Mouse (Mus musculus): ENCODE measurements around the gene Pfdn2. TPM values are rescaled to one million over a fixed set of nuclear protein-coding genes. Genes with fewer than 3 reads are reported as not detected.

Gene Pfdn2
- total RNA-seq, 2 experiments from 2014 or later = 27.3 to 38.4 TPM

DNA sequence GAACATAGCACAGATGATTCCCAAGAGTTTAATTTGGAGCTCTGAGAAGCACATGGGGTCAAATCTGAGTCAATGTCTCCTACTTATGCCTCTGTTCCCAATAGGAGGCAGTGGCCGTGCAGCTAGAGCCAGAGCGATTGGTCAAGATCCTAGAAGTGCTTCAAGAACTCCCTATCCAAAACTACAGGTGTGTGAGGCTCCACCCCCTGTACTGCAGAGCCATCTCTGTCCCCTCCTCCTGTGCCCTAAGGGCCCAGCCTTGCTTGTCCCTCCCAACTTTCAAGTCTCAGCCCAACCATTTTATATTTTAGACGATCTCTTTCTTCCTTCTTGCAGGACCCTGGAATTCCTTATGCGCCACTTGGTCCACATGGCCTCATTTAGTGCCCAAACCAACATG is 56.4 kb downstream of the Pfdn2 start:
- ATAC-seq (ENCODE audit: poor library complexity, severe bottlenecking) = no peak

DNA sequence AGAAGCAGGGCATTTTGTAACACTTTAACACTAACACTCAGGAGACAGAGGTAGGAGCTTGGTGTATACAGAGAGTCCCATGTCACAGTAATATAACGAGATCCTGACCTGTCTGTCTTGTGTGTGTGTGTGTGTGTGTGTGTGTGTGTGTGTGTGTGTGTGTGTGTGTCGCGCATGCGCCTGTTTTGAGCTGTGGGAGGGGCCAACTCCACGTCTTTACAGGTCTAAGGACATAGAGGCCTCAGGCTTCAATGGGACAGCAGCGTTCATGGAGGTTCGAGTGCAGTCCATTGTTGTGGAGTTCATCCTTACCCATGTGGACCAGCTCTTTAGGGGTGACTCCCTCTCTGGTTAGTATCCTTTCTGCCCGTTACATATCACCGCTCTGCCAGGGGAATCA is 57.5 kb downstream of the Pfdn2 start:
- no peak for ATAC-seq (ENCODE audit: poor library complexity, severe bottlenecking)

DNA sequence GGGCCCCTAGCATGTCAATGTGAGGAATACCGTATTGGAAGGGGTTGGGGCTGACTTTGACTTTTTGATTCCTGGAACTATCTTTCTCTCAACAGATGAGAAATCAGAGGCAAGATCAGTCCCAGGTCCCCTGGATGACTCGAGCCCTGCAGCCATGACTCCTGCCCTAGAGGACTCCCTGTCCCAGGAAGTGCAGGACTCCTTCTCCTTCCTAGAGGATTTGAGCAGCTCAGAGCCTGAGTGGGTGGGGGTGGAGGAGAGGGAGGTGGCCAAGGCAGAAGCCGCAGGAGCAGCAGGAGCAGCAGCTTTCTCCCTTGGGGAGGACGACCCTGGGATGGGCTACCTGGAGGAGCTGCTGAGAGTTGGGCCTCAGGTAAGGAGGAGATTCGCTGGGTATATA is 61.8 kb downstream of the Pfdn2 start:
- no peak for ATAC-seq (ENCODE audit: poor library complexity, severe bottlenecking)

Other genes with a start within 250 kb of the Pfdn2 start
- gene Cfap126, start 231.8 kb upstream of the Pfdn2 start, total RNA-seq (2015) = 0.91 and 1.0 TPM in 2 replicates
- 0.59 TPM in 1 of 2 replicates, not detected in the other for gene Cfap126, start 231.8 kb upstream of the Pfdn2 start, total RNA-seq (2017)
- 102 and 130 TPM in 2 replicates for gene Sdhc, start 195.1 kb upstream of the Pfdn2 start, total RNA-seq (2015)
- gene Sdhc, start 195.1 kb upstream of the Pfdn2 start, total RNA-seq (2017) = 34.5 and 43.0 TPM in 2 replicates
- gene Mpz, start 195.0 kb upstream of the Pfdn2 start, total RNA-seq (2015) = not detected in 2 replicates
- gene Mpz, start 195.0 kb upstream of the Pfdn2 start, total RNA-seq (2017) = not detected in 2 replicates
- gene Pcp4l1, start 149.4 kb upstream of the Pfdn2 start, total RNA-seq (2015) = 1.2 and 1.4 TPM in 2 replicates
- gene Pcp4l1, start 149.4 kb upstream of the Pfdn2 start, total RNA-seq (2017) = 0.44 and 0.73 TPM in 2 replicates
- not detected in 2 replicates for gene Nr1i3, start 131.7 kb upstream of the Pfdn2 start, total RNA-seq (2015)
- gene Nr1i3, start 131.7 kb upstream of the Pfdn2 start, total RNA-seq (2017) = 0.04 TPM in 2 replicates
- 7.3 and 8.2 TPM in 2 replicates for gene Tomm40l, start 123.2 kb upstream of the Pfdn2 start, total RNA-seq (2015)
- 8.5 and 14.4 TPM in 2 replicates for gene Tomm40l, start 123.2 kb upstream of the Pfdn2 start, total RNA-seq (2017)
- 0.87 TPM in 1 of 2 replicates, not detected in the other for gene Apoa2, start 120.6 kb upstream of the Pfdn2 start, total RNA-seq (2015)
- not detected in 2 replicates for gene Apoa2, start 120.6 kb upstream of the Pfdn2 start, total RNA-seq (2017)
- gene Fcer1g, start 111.3 kb upstream of the Pfdn2 start, total RNA-seq (2015) = 2,036 and 2,044 TPM in 2 replicates
- 995 and 1,060 TPM in 2 replicates for gene Fcer1g, start 111.3 kb upstream of the Pfdn2 start, total RNA-seq (2017)
- not detected in 2 replicates for gene Adamts4, start 95.2 kb upstream of the Pfdn2 start, total RNA-seq (2015)
- gene Adamts4, start 95.2 kb upstream of the Pfdn2 start, total RNA-seq (2017) = 0.12 TPM in 1 of 2 replicates, not detected in the other
- 235 and 245 TPM in 2 replicates for gene Ndufs2, start 94.3 kb upstream of the Pfdn2 start, total RNA-seq (2015)
- 276 and 306 TPM in 2 replicates for gene Ndufs2, start 94.3 kb upstream of the Pfdn2 start, total RNA-seq (2017)
- gene B4galt3, start 75.3 kb upstream of the Pfdn2 start, total RNA-seq (2015) = 17.8 and 20.4 TPM in 2 replicates
- 28.5 and 33.5 TPM in 2 replicates for gene B4galt3, start 75.3 kb upstream of the Pfdn2 start, total RNA-seq (2017)
- gene Ppox, start 64.5 kb upstream of the Pfdn2 start, total RNA-seq (2015) = 26.5 and 27.4 TPM in 2 replicates
- 14.5 and 18.0 TPM in 2 replicates for gene Ppox, start 64.5 kb upstream of the Pfdn2 start, total RNA-seq (2017)
- 41.1 and 41.9 TPM in 2 replicates for gene Usp21, start 57.7 kb upstream of the Pfdn2 start, total RNA-seq (2015)
- gene Usp21, start 57.7 kb upstream of the Pfdn2 start, total RNA-seq (2017) = 20.2 and 28.9 TPM in 2 replicates
- gene Ufc1, start 50.6 kb upstream of the Pfdn2 start, total RNA-seq (2015) = 95.3 and 105 TPM in 2 replicates
- 54.6 and 78.6 TPM in 2 replicates for gene Ufc1, start 50.6 kb upstream of the Pfdn2 start, total RNA-seq (2017)
- 22.4 and 23.6 TPM in 2 replicates for gene Dedd, start 16.5 kb upstream of the Pfdn2 start, total RNA-seq (2015)
- 12.1 and 13.1 TPM in 2 replicates for gene Dedd, start 16.5 kb upstream of the Pfdn2 start, total RNA-seq (2017)
- gene Nit1, start within 50 bp of the Pfdn2 start, total RNA-seq (2015) = 6.5 and 9.7 TPM in 2 replicates
- gene Nit1, start within 50 bp of the Pfdn2 start, total RNA-seq (2017) = 37.1 and 39.2 TPM in 2 replicates
- 0.09 TPM in 1 of 2 replicates, not detected in the other for gene Klhdc9, start 15.1 kb downstream of the Pfdn2 start, total RNA-seq (2015)
- 0.16 and 0.59 TPM in 2 replicates for gene Klhdc9, start 15.1 kb downstream of the Pfdn2 start, total RNA-seq (2017)
- 0.66 and 1.2 TPM in 2 replicates for gene Nectin4, start 24.4 kb downstream of the Pfdn2 start, total RNA-seq (2015)
- 1.3 and 2.1 TPM in 2 replicates for gene Nectin4, start 24.4 kb downstream of the Pfdn2 start, total RNA-seq (2017)
- gene Arhgap30, start 43.3 kb downstream of the Pfdn2 start, total RNA-seq (2015) = 95.6 and 105 TPM in 2 replicates
- 231 and 235 TPM in 2 replicates for gene Arhgap30, start 43.3 kb downstream of the Pfdn2 start, total RNA-seq (2017)
- 23.0 and 27.0 TPM in 2 replicates for gene Usf1, start 65.6 kb downstream of the Pfdn2 start, total RNA-seq (2015)
- 76.7 and 80.1 TPM in 2 replicates for gene Usf1, start 65.6 kb downstream of the Pfdn2 start, total RNA-seq (2017)
- gene Tstd1, start 73.2 kb downstream of the Pfdn2 start, total RNA-seq (2015) = 3.8 and 4.1 TPM in 2 replicates
- 0.61 and 5.1 TPM in 2 replicates for gene Tstd1, start 73.2 kb downstream of the Pfdn2 start, total RNA-seq (2017)
- 0.33 and 0.59 TPM in 2 replicates for gene F11r, start 91.9 kb downstream of the Pfdn2 start, total RNA-seq (2015)
- not detected in 2 replicates for gene F11r, start 91.9 kb downstream of the Pfdn2 start, total RNA-seq (2017)
- 8.7 and 11.4 TPM in 2 replicates for gene Alyref2, start 157.8 kb downstream of the Pfdn2 start, total RNA-seq (2015)
- gene Alyref2, start 157.8 kb downstream of the Pfdn2 start, total RNA-seq (2017) = 12.7 and 13.2 TPM in 2 replicates
- not detected in 2 replicates for gene Itln1, start 189.6 kb downstream of the Pfdn2 start, total RNA-seq (2015)
- not detected in 2 replicates for gene Itln1, start 189.6 kb downstream of the Pfdn2 start, total RNA-seq (2017)
- gene Cd244a, start 213.5 kb downstream of the Pfdn2 start, total RNA-seq (2015) = 12.3 and 15.1 TPM in 2 replicates
- gene Cd244a, start 213.5 kb downstream of the Pfdn2 start, total RNA-seq (2017) = 16.3 and 16.8 TPM in 2 replicates